Mouse (Mus musculus): Measurements from ENCODE around the gene Stag1. TPM values are rescaled to one million over a fixed set of nuclear protein-coding genes. Genes with fewer than 3 reads are reported as not detected.

Stag1 gene
- polyA plus RNA-seq, 1 experiment from 2014 or later, result 45.0 TPM

DNA sequence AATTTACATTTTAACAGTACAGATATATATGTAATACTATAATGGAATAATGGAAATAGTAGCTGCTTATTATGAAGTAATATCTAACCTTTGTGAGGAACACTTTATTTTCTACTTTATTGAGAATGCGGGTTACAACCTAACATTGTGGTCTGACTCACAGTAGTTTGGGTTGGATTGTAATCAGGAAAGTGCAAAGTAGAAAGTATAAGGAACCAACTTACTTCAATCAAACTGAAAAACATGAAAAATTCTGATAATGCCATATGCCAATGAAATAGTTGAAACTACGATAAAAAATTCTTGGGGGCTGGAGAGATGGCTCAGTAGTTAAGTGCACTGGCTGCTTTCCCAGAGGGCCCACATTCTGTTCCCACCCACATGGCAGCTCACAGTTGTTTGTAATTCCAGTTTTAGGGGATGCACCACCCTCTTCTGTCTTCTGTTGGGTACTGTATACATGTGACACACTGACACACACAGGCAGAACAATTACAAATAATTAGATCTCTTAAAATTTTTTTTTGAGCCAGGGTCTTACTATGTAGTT is 50.3 kb downstream of the Stag1 start:
- no peak overlapping the region for H3K27ac ChIP-seq
- 92% methylated on average over 2 of the region's 2 CpGs for WGBS
- no peak for ATAC-seq (replicated peaks; ENCODE audit: low FRiP score)
- H3K9ac ChIP-seq, result no peak overlapping the region
- no peak overlapping the region for H3K4me2 ChIP-seq
- no peaks in the 10 kb centered on the region for H3K9me3 ChIP-seq (replicated peaks)
- H3K4me3 ChIP-seq (replicated peaks), result no peak overlapping the region
- H3K27me3 ChIP-seq, result no peaks in the 10 kb centered on the region
- H3K4me1 ChIP-seq, result peaks cover 15% of the 10 kb centered on the region
- H3K36me3 ChIP-seq, result no peaks in the 10 kb centered on the region

DNA sequence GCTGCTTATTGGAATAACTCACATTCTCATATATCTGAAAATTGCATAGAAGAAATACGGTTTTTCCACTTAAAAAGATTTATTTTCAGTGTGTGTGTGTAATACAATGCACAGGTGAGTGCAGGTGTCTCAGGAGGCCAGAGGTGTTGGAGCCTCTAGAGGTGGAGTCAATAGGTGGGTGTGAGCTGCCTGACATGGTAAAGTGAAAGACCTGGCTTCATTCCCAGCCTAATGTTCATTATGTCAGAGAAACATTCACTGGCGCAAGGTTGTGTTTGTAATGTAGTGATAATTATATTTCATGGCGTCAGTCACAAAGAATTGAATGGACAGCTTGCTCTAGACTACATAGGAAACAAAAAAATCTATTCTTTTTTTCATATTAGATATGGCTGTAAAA is 56.5 kb downstream of the Stag1 start:
- 83% methylated on average over 3 of the region's 3 CpGs for WGBS
- ATAC-seq (replicated peaks; ENCODE audit: low FRiP score), result no peak
- H3K4me2 ChIP-seq, result no peak overlapping the region
- no peak overlapping the region for H3K9ac ChIP-seq
- no peak overlapping the region for H3K27ac ChIP-seq
- H3K36me3 ChIP-seq, result no peaks in the 10 kb centered on the region
- no peak overlapping the region for H3K4me3 ChIP-seq (replicated peaks)
- no peaks in the 10 kb centered on the region for H3K4me1 ChIP-seq
- no peaks in the 10 kb centered on the region for H3K9me3 ChIP-seq (replicated peaks)
- no peaks in the 10 kb centered on the region for H3K27me3 ChIP-seq

- Histone ChIP-seq H3K4me2 (no peak overlapping the region), H3K27me3 (no peaks in the 10 kb centered on the region), H3K36me3 (0 out of 2 replicates have a peak, but pooled peaks cover under 1% of the 10 kb centered on the region), H3K27ac (no peak overlapping the region), H3K9ac (no peak overlapping the region), H3K9me3 (replicated peaks) (no peaks in the 10 kb centered on the region), H3K4me3 (replicated peaks) (no peak overlapping the region), H3K4me1 (no peaks in the 10 kb centered on the region)
- 94% methylated on average over 4 of the region's 4 CpGs for WGBS
- no peak for ATAC-seq (replicated peaks; ENCODE audit: low FRiP score)
These were observed 58.5 kb downstream of the Stag1 start for GRCm38 (mm10) chr9:100656058-100656457.

DNA sequence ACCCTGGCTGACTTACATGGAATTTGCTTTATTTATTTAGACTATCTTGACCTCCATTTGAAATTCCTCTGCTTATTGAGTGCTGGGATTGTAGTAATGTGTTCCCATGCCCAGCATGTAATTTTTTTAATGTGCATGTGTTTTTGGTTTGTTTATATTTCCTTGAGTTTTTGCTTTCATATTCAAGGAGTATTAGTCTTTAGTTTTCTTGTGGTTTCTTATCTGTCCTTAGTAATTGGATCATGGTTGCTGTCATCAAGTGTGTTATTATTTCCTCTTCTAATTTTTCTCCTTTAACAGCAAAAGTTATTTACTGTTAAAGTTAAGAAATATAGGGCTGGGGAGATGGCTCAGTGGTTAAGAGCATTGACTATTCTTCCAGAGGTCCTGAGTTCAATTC is 63.0 kb downstream of the Stag1 start:
- no peaks in the 10 kb centered on the region for H3K9me3 ChIP-seq (replicated peaks)
- H3K9ac ChIP-seq, result no peak overlapping the region
- no peak for ATAC-seq (replicated peaks; ENCODE audit: low FRiP score)
- no peaks in the 10 kb centered on the region for H3K4me1 ChIP-seq
- no peak overlapping the region for H3K4me2 ChIP-seq
- H3K36me3 ChIP-seq, result 0 out of 2 replicates have a peak, but pooled peaks cover 4% of the 10 kb centered on the region
- no peak overlapping the region for H3K27ac ChIP-seq
- H3K4me3 ChIP-seq (replicated peaks), result no peak overlapping the region
- no peaks in the 10 kb centered on the region for H3K27me3 ChIP-seq

- H3K9me3 ChIP-seq (replicated peaks), result no peaks in the 10 kb centered on the region
- H3K36me3 ChIP-seq, result 0 out of 2 replicates have a peak, but pooled peaks cover 4% of the 10 kb centered on the region
- H3K4me1 ChIP-seq, result no peaks in the 10 kb centered on the region
- H3K4me3 ChIP-seq (replicated peaks), result no peak overlapping the region
- H3K27ac ChIP-seq, result no peak overlapping the region
- WGBS, result 86% methylated on average over 4 of the region's 4 CpGs
- no peak overlapping the region for H3K9ac ChIP-seq
- no peaks in the 10 kb centered on the region for H3K27me3 ChIP-seq
- H3K4me2 ChIP-seq, result no peak overlapping the region
- ATAC-seq (replicated peaks; ENCODE audit: low FRiP score), result no peak
These were observed 66.0 kb downstream of the Stag1 start for GRCm38 (mm10) chr9:100663473-100664134.

- H3K9me3 ChIP-seq (replicated peaks), result no peaks in the 10 kb centered on the region
- H3K9ac ChIP-seq, result no peak overlapping the region
- no peak overlapping the region for H3K4me3 ChIP-seq (replicated peaks)
- no peaks in the 10 kb centered on the region for H3K36me3 ChIP-seq
- H3K4me2 ChIP-seq, result no peak overlapping the region
- 57% methylated on average over 5 of the region's 5 CpGs for WGBS
- no peak for ATAC-seq (replicated peaks; ENCODE audit: low FRiP score)
- H3K27ac ChIP-seq, result no peak overlapping the region
- H3K27me3 ChIP-seq, result no peaks in the 10 kb centered on the region
- no peaks in the 10 kb centered on the region for H3K4me1 ChIP-seq
These were observed 72.6 kb downstream of the Stag1 start for GRCm38 (mm10) chr9:100670151-100670550.

DNA sequence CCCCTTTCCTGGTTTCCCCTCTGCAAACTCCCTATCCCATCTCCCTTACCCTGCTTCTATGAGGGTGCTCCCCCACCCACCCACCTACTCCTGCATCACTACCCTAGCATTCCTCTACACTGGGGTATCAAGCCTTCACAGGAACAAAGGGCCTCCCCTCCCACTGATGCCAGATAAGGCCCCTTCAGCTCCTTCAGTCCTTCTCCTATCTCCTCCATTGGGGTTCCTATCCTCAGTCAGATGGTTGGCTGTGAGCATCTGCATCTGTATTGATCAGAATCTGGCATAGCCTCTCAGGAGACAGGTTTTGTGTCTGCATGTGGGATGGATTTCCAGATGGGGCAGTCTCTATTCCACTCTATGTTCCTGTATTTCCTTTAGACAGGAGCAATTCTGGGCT is 81.4 kb downstream of the Stag1 start:
- no peaks in the 10 kb centered on the region for H3K27me3 ChIP-seq
- no peak overlapping the region for H3K9ac ChIP-seq
- no peak overlapping the region for H3K4me3 ChIP-seq (replicated peaks)
- H3K4me2 ChIP-seq, result no peak overlapping the region
- no peaks in the 10 kb centered on the region for H3K36me3 ChIP-seq
- ATAC-seq (replicated peaks; ENCODE audit: low FRiP score), result no peak
- no peak overlapping the region for H3K27ac ChIP-seq
- no peaks in the 10 kb centered on the region for H3K9me3 ChIP-seq (replicated peaks)
- H3K4me1 ChIP-seq, result no peaks in the 10 kb centered on the region

DNA sequence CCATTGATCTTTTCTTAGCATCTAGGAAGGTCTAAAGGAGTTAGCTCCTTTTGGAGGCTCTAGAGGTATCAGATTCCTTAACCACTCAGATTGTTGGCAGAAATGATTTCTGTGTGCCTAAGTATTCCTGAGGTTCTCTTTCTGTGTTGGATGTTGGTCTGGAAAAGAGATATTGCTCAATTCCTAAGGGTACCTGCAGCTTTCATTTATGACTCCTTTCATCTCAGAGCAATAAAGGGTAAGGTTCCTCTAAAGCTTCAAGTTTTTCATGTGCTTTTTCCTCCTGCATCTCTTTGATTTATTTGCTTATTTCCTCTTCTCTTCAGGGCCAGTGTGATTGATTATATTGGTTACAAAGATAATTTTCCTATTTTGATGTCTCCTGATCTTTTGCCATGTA is 84.7 kb downstream of the Stag1 start:
- Histone ChIP-seq H3K9ac (no peak overlapping the region), H3K4me3 (replicated peaks) (no peak overlapping the region), H3K36me3 (no peaks in the 10 kb centered on the region), H3K4me1 (no peaks in the 10 kb centered on the region; the same call in 1 of the 2 replicates), H3K27me3 (no peaks in the 10 kb centered on the region), H3K27ac (no peak overlapping the region), H3K9me3 (replicated peaks) (no peaks in the 10 kb centered on the region), H3K4me2 (no peak overlapping the region)
- ATAC-seq (replicated peaks; ENCODE audit: low FRiP score), result no peak

DNA sequence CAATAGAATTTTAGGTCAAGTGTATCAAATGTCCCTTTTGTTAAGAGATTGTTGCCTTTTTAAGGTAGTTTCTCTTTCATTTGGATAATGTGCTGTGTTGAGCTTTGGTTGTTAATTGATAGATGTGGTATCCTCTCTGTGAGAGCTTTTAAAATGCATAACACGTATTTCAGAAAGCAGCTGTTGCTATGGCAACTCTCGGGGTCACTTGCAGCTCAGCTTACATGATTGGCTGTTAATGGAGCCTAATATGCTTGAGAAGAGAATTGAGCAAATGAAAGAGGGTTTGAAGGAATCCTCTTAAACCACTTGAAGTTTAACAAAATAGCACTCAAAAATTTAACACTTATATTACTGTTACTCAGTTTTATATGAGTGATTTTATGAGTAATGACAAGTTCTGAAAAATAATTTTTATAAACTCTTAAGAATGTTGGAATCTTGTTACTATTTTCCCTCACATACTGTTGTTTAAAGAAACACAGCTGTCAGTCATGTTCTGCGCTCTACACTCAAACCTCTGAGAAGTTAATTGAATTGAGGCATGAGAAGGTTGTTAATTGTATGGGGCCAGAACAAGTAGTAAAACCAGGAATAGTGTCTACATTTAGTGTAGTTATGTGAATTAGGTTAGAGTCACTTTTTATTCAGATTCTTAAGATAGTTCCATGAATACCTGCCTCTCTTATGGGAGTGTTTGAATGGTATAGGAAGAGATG is 88.3 kb downstream of the Stag1 start:
- H3K9ac ChIP-seq, result no peak overlapping the region
- H3K4me3 ChIP-seq (replicated peaks), result no peak overlapping the region
- no peaks in the 10 kb centered on the region for H3K27me3 ChIP-seq
- H3K27ac ChIP-seq, result no peak overlapping the region
- no peaks in the 10 kb centered on the region for H3K9me3 ChIP-seq (replicated peaks)
- 32% methylated on average over 3 of the region's 3 CpGs for WGBS
- no peaks in the 10 kb centered on the region for H3K36me3 ChIP-seq
- no peaks in the 10 kb centered on the region; the same call in 1 of the 2 replicates for H3K4me1 ChIP-seq
- ATAC-seq (replicated peaks; ENCODE audit: low FRiP score), result no peak
- H3K4me2 ChIP-seq, result no peak overlapping the region

- Histone ChIP-seq H3K4me3 (replicated peaks) (no peak overlapping the region), H3K9me3 (replicated peaks) (no peaks in the 10 kb centered on the region), H3K4me1 (no peaks in the 10 kb centered on the region), H3K9ac (no peak overlapping the region), H3K27ac (no peak overlapping the region), H3K36me3 (no peaks in the 10 kb centered on the region), H3K4me2 (no peak overlapping the region), H3K27me3 (no peaks in the 10 kb centered on the region)
- ATAC-seq (replicated peaks; ENCODE audit: low FRiP score), result no peak
- 80% methylated on average over 3 of the region's 3 CpGs for WGBS
These were observed 92.2 kb downstream of the Stag1 start for GRCm38 (mm10) chr9:100689765-100690316.

DNA sequence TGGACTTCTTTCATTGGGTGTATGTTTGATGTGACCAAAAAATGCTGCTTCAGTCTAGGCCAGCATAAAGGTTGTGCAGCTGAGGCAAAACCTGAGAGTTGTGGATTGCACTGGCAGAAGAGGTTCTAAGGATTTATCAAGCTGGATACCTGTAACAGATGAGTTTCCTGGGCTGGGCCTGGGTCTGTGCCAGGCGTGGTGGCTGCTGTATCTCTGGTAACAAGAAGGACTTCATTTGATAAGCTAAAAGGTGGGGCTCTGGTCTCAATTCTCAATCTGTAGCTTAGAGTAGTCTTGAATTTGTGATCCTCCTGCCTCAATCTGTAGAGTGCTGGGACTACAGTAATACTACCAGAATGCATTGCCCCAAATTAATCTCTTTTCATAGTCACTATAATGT is 94.6 kb downstream of the Stag1 start:
- 84% methylated on average over 1 of the region's 1 CpGs for WGBS
- H3K27me3 ChIP-seq, result no peaks in the 10 kb centered on the region
- no peak overlapping the region for H3K27ac ChIP-seq
- no peaks in the 10 kb centered on the region for H3K9me3 ChIP-seq (replicated peaks)
- H3K4me3 ChIP-seq (replicated peaks), result no peak overlapping the region
- H3K36me3 ChIP-seq, result no peaks in the 10 kb centered on the region
- no peak overlapping the region for H3K9ac ChIP-seq
- H3K4me1 ChIP-seq, result no peaks in the 10 kb centered on the region
- ATAC-seq (replicated peaks; ENCODE audit: low FRiP score), result no peak
- H3K4me2 ChIP-seq, result no peak overlapping the region

DNA sequence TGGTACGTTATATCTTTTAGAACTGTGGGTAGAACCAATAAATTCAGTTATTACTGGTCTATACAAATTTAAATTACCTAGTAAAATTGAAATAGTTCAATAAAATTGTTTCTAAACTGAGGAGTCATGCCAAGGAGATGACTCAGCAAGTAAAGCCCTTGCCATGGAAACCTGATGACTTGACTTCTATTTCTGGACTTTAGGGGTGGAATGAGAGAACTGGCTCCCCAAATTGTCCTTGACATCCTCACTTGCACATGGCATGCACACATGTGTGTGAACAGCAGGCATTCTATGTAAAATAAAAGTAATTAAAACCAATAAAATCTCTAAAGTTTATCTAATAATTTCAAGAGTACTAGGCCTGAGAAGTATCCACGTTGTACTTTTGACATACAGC is 98.9 kb downstream of the Stag1 start:
- H3K4me2 ChIP-seq, result no peak overlapping the region
- 87% methylated on average over 2 of the region's 2 CpGs for WGBS

More for the DNA sequence above, 98.9 kb downstream of the Stag1 start:
- Histone ChIP-seq H3K27me3 (no peaks in the 10 kb centered on the region), H3K4me3 (replicated peaks) (no peak overlapping the region), H3K36me3 (no peaks in the 10 kb centered on the region), H3K4me1 (no peaks in the 10 kb centered on the region), H3K9me3 (replicated peaks) (no peaks in the 10 kb centered on the region), H3K9ac (no peak overlapping the region), H3K27ac (no peak overlapping the region)
- ATAC-seq (replicated peaks; ENCODE audit: low FRiP score), result no peak
